In genomic region chr7:24944257-24944950, GRCm38 (mm10) we compare ENCODE assay signal across 10 mouse cellular contexts. TPM values are rescaled to one million over a fixed set of nuclear protein-coding genes. Genes with fewer than 3 reads are reported as not detected.
A peak's percentile ranks its signal among the peaks of the same experiment; 100 is the strongest.
DNase-seq lines count a peak whose midpoint lies in the region; ATAC-seq and TF ChIP-seq lines count a peak whose summit lies in the region.
"Had no signal": no experiment of that assay in that cellular context is flagged by ENCODE, and none has a peak within 500 bp of the region (broad histone marks: within the 10 kb centered on the region; RNA-seq: fewer than 3 reads in every experiment).

TSS of gene Gm4881 (minus strand) at chr7:24944494.

- no peaks in the 10 kb centered on the region for H3K36me3 ChIP-seq in heart, embryonic 10.5 days
- H3K36me3 ChIP-seq in forebrain, embryonic 14.5 days (ENCODE audit: control insufficient read depth, insufficient read depth, low read length) = no peaks in the 10 kb centered on the region
- no peaks in the 10 kb centered on the region for H3K36me3 ChIP-seq in liver, embryonic 14.5 days (replicated peaks; ENCODE audit: control insufficient read depth, insufficient read depth, low read depth)

- H3K9ac ChIP-seq in forebrain, embryonic 14.5 days (ENCODE audit: low read length) = peak within 1 kb of the TSS; percentile 46; the same call in 1 of the 2 replicates
- no peak within 1 kb of the TSS for H3K9ac ChIP-seq in liver, embryonic 14.5 days (replicated peaks)

- no peak for TF ChIP-seq CTCF in liver, embryonic 14.5 days (IDR thresholded peaks at IDR 0.05; ENCODE audit: low read depth)

- H3K27me3 ChIP-seq in heart, embryonic 10.5 days (ENCODE audit: insufficient read depth, poor library complexity, severe bottlenecking) = peaks cover 100% of the 10 kb centered on the region
- H3K27me3 ChIP-seq in forebrain, embryonic 14.5 days (replicated peaks; ENCODE audit: control insufficient read depth, insufficient read depth, low read length) = peaks cover 92% of the 10 kb centered on the region
- peaks cover 77% of the 10 kb centered on the region for H3K27me3 ChIP-seq in liver, embryonic 14.5 days (ENCODE audit: control insufficient read depth, insufficient read depth, low read length)

- WGBS in heart, embryonic 10.5 days = 1% methylated on average over 58 of the region's 72 CpGs
- WGBS in forebrain, embryonic 14.5 days = under 1% methylated on average over 60 of the region's 72 CpGs
- WGBS in liver, embryonic 14.5 days (ENCODE audit: insufficient replicate concordance) = 2% methylated on average over 71 of the region's 72 CpGs

- peaks cover 16% of the 10 kb centered on the region for H3K4me1 ChIP-seq in heart, embryonic 10.5 days
- H3K4me1 ChIP-seq in forebrain, embryonic 14.5 days (ENCODE audit: control insufficient read depth, insufficient read depth, low read length) = peaks cover 3% of the 10 kb centered on the region; the same call in 1 of the 2 replicates
- H3K4me1 ChIP-seq in liver, embryonic 14.5 days (replicated peaks; ENCODE audit: control insufficient read depth in 2 of 2, insufficient read depth in 2 of 2, low read length in 1 of 2) = no peaks in the 10 kb centered on the region

- no peaks in the 10 kb centered on the region for H3K9me3 ChIP-seq in heart, embryonic 10.5 days
- no peaks in the 10 kb centered on the region for H3K9me3 ChIP-seq in forebrain, embryonic 14.5 days (replicated peaks; ENCODE audit: control insufficient read depth, low read length)
- H3K9me3 ChIP-seq in liver, embryonic 14.5 days (ENCODE audit: control insufficient read depth, low read length) = no peaks in the 10 kb centered on the region

- no peak for ATAC-seq in forebrain, embryonic 14.5 days
- no peak for ATAC-seq in liver, embryonic 14.5 days (ENCODE audit: insufficient read depth)
- ATAC-seq in activated CD4-positive, CD25-positive, alpha-beta regulatory T cell, adult 4 months = no peak

- peak within 1 kb of the TSS; percentile 54 for H3K4me2 ChIP-seq in forebrain, embryonic 14.5 days (ENCODE audit: low read length)
- peak within 1 kb of the TSS; percentile 23 for H3K4me2 ChIP-seq in liver, embryonic 14.5 days (ENCODE audit: low read depth)

- no peak within 1 kb of the TSS for H3K27ac ChIP-seq in heart, embryonic 10.5 days
- H3K27ac ChIP-seq in forebrain, embryonic 14.5 days (ENCODE audit: low read depth, low read length) = no peak within 1 kb of the TSS
- no peak within 1 kb of the TSS for H3K27ac ChIP-seq in liver, embryonic 14.5 days

- no peak for DNase-seq in heart, embryonic 10.5 days (ENCODE audit: low spot score)
- no peak for DNase-seq in heart, adult 18-20 months
- DNase-seq in CD4-positive helper T cell, adult 2 months (ENCODE audit: low read depth, low spot score) = peak; percentile 44
- no peak for DNase-seq in forebrain, embryonic 14.5 days (ENCODE audit: low spot score)
- no peak for DNase-seq in liver, embryonic 14.5 days (ENCODE audit: low read depth in 3 of 3, low spot score in 3 of 3)
- no peak for DNase-seq in right cerebral cortex, postnatal 10 days (ENCODE audit: low spot score in 2 of 2)
- no peak for DNase-seq in adrenal gland, adult 18-20 months (ENCODE audit: low spot score in 2 of 2)
- DNase-seq: kidney, postnatal 10 days; retina, postnatal 1 day had no signal

- TF ChIP-seq EP300 in liver, embryonic 14.5 days (IDR thresholded peaks at IDR 0.05; ENCODE audit: low read depth) = no peak

- peak within 1 kb of the TSS; percentile 56 for H3K4me3 ChIP-seq in heart, embryonic 10.5 days
- peak within 1 kb of the TSS; percentile 30 for H3K4me3 ChIP-seq in forebrain, embryonic 14.5 days (ENCODE audit: low read depth, low read length)
- peak within 1 kb of the TSS in 1 of 2 experiments; percentile 17; a peak in 2 of 4 replicates for H3K4me3 ChIP-seq in liver, embryonic 14.5 days (ENCODE audit: insufficient read depth in 1 of 2, low read depth in 2 of 2, low read length in 2 of 2)

RNA-seq across cellular contexts. Expression of gene Gm4881, which starts in this region (rescaled TPM):
- not detected in 2 replicates for polyA plus RNA-seq in heart, embryonic 10.5 days (2016; fragmentation: Nextera tagmentation; extraction: Ambion mirVana)
- not detected for total RNA-seq in heart, adult 18-20 months (2021)
- polyA plus RNA-seq in forebrain, embryonic 14.5 days (2014; fragmentation: Nextera tagmentation; extraction: Ambion mirVana) = 0.70 and 1.1 TPM in 2 replicates
- polyA plus RNA-seq in liver, embryonic 14.5 days (2012; rRNA removed) = not detected in 2 replicates
- polyA plus RNA-seq in liver, embryonic 14.5 days (2014; fragmentation: Nextera tagmentation; extraction: Ambion mirVana) = not detected in 2 replicates
- not detected for polyA plus RNA-seq in activated CD4-positive, CD25-positive, alpha-beta regulatory T cell, adult 4 months (2017; shearing (Covaris generic))
- not detected for total RNA-seq in adrenal gland, adult 18-20 months (2021)
